Mouse (Mus musculus): Measurements from ENCODE around the gene Slc6a16.
A peak's percentile ranks its signal among the peaks of the same experiment; 100 is the strongest.

Slc6a16 gene

GRCm38 (mm10) chr7:45312686-45313453 is 72.0 kb downstream of the Slc6a16 start:
- no peak for DNase-seq (ENCODE audit: low spot score in 2 of 2)

- DNase-seq (ENCODE audit: low spot score in 2 of 2) = no peak
These were observed 72.6 kb downstream of the Slc6a16 start for GRCm38 (mm10) chr7:45313495-45313894.

GRCm38 (mm10) chr7:45315182-45315701 is 74.4 kb downstream of the Slc6a16 start:
- DNase-seq (ENCODE audit: low spot score in 2 of 2) = no peak

GRCm38 (mm10) chr7:45316536-45316935 is 75.7 kb downstream of the Slc6a16 start:
- peak in 1 of 2 experiments; percentile 31 for DNase-seq (ENCODE audit: low spot score in 2 of 2)

GRCm38 (mm10) chr7:45322245-45322644 is 81.4 kb downstream of the Slc6a16 start:
- DNase-seq (ENCODE audit: low spot score in 2 of 2) = no peak
